Mouse (Mus musculus): Measurements from ENCODE around the gene Slc25a18. TPM values are rescaled to one million over a fixed set of nuclear protein-coding genes. Genes with fewer than 3 reads are reported as not detected.

The Slc25a18 gene
- polyA plus RNA-seq, 1 experiment from 2014 or later = 2.0 TPM

GRCm38 (mm10) chr6:120788904-120789303 is 15.5 kb downstream of the Slc25a18 start:
- Histone ChIP-seq H3K4me2 (ENCODE audit: low read length) (no peak overlapping the region), H3K27me3 (replicated peaks; ENCODE audit: control insufficient read depth, insufficient read depth, low read length) (no peaks in the 10 kb centered on the region), H3K4me3 (ENCODE audit: low read depth, low read length) (no peak overlapping the region), H3K36me3 (ENCODE audit: control insufficient read depth, insufficient read depth, low read length) (peaks cover 27% of the 10 kb centered on the region), H3K9ac (ENCODE audit: low read length) (no peak overlapping the region), H3K9me3 (replicated peaks; ENCODE audit: control insufficient read depth, low read length) (no peaks in the 10 kb centered on the region), H3K27ac (ENCODE audit: low read depth, low read length) (no peak overlapping the region), H3K4me1 (ENCODE audit: control insufficient read depth, insufficient read depth, low read length) (peaks cover 2% of the 10 kb centered on the region; the same call in 1 of the 2 replicates)
- peak; percentile 37 for DNase-seq (ENCODE audit: low spot score)
- no peak for ATAC-seq

- no peak overlapping the region for H3K27ac ChIP-seq (ENCODE audit: low read depth, low read length)
- ATAC-seq (0 out of 2 replicates have a peak, but pooled peaks have one; percentile 16), DNase-seq (ENCODE audit: low spot score) (no peak)
- no peaks in the 10 kb centered on the region for H3K27me3 ChIP-seq (replicated peaks; ENCODE audit: control insufficient read depth, insufficient read depth, low read length)
- H3K9ac ChIP-seq (ENCODE audit: low read length) = no peak overlapping the region
- 92% methylated on average over 10 of the region's 11 CpGs for WGBS
- peaks cover 39% of the 10 kb centered on the region for H3K36me3 ChIP-seq (ENCODE audit: control insufficient read depth, insufficient read depth, low read length)
- H3K4me3 ChIP-seq (ENCODE audit: low read depth, low read length) = no peak overlapping the region
- H3K4me1 ChIP-seq (ENCODE audit: control insufficient read depth, insufficient read depth, low read length) = no peaks in the 10 kb centered on the region
- no peak overlapping the region for H3K4me2 ChIP-seq (ENCODE audit: low read length)
- H3K9me3 ChIP-seq (replicated peaks; ENCODE audit: control insufficient read depth, low read length) = no peaks in the 10 kb centered on the region
These were observed 16.8 kb downstream of the Slc25a18 start for GRCm38 (mm10) chr6:120790153-120790552.

GRCm38 (mm10) chr6:120790717-120791116 is 17.3 kb downstream of the Slc25a18 start:
- no peaks in the 10 kb centered on the region for H3K4me1 ChIP-seq (ENCODE audit: control insufficient read depth, insufficient read depth, low read length)
- H3K36me3 ChIP-seq (ENCODE audit: control insufficient read depth, insufficient read depth, low read length) = peaks cover 45% of the 10 kb centered on the region
- H3K9ac ChIP-seq (ENCODE audit: low read length) = no peak overlapping the region
- 77% methylated on average over 5 of the region's 5 CpGs for WGBS
- H3K9me3 ChIP-seq (replicated peaks; ENCODE audit: control insufficient read depth, low read length) = no peaks in the 10 kb centered on the region
- H3K27ac ChIP-seq (ENCODE audit: low read depth, low read length) = no peak overlapping the region
- H3K4me3 ChIP-seq (ENCODE audit: low read depth, low read length) = no peak overlapping the region
- DNase-seq (ENCODE audit: low spot score) = no peak
- H3K27me3 ChIP-seq (replicated peaks; ENCODE audit: control insufficient read depth, insufficient read depth, low read length) = no peaks in the 10 kb centered on the region
- ATAC-seq = no peak
- H3K4me2 ChIP-seq (ENCODE audit: low read length) = no peak overlapping the region

GRCm38 (mm10) chr6:120792947-120793346 is 19.6 kb downstream of the Slc25a18 start:
- H3K9me3 ChIP-seq (replicated peaks; ENCODE audit: control insufficient read depth, low read length) = no peaks in the 10 kb centered on the region
- H3K27ac ChIP-seq (ENCODE audit: low read depth, low read length) = no peak overlapping the region
- H3K27me3 ChIP-seq (replicated peaks; ENCODE audit: control insufficient read depth, insufficient read depth, low read length) = no peaks in the 10 kb centered on the region
- H3K4me1 ChIP-seq (ENCODE audit: control insufficient read depth, insufficient read depth, low read length) = no peaks in the 10 kb centered on the region
- ATAC-seq (no peak), DNase-seq (ENCODE audit: low spot score) (peak; percentile 35)
- peaks cover 67% of the 10 kb centered on the region for H3K36me3 ChIP-seq (ENCODE audit: control insufficient read depth, insufficient read depth, low read length)
- no peak overlapping the region for H3K4me2 ChIP-seq (ENCODE audit: low read length)
- no peak overlapping the region for H3K4me3 ChIP-seq (ENCODE audit: low read depth, low read length)
- H3K9ac ChIP-seq (ENCODE audit: low read length) = no peak overlapping the region
- WGBS = 85% methylated on average over 8 of the region's 8 CpGs

GRCm38 (mm10) chr6:120795422-120796086 is 22.2 kb downstream of the Slc25a18 start:
- DNase-seq (ENCODE audit: low spot score) (no peak), ATAC-seq (no peak)
- H3K4me2 ChIP-seq (ENCODE audit: low read length) = no peak overlapping the region
- H3K4me1 ChIP-seq (ENCODE audit: control insufficient read depth, insufficient read depth, low read length) = no peaks in the 10 kb centered on the region
- no peak overlapping the region for H3K4me3 ChIP-seq (ENCODE audit: low read depth, low read length)
- peaks cover 90% of the 10 kb centered on the region for H3K36me3 ChIP-seq (ENCODE audit: control insufficient read depth, insufficient read depth, low read length)
- 92% methylated on average over 5 of the region's 5 CpGs for WGBS
- no peak overlapping the region for H3K9ac ChIP-seq (ENCODE audit: low read length)
- no peaks in the 10 kb centered on the region for H3K9me3 ChIP-seq (replicated peaks; ENCODE audit: control insufficient read depth, low read length)
- H3K27ac ChIP-seq (ENCODE audit: low read depth, low read length) = no peak overlapping the region
- no peaks in the 10 kb centered on the region for H3K27me3 ChIP-seq (replicated peaks; ENCODE audit: control insufficient read depth, insufficient read depth, low read length)

GRCm38 (mm10) chr6:120796111-120796510 is 22.7 kb downstream of the Slc25a18 start:
- H3K4me2 ChIP-seq (ENCODE audit: low read length) = no peak overlapping the region
- no peaks in the 10 kb centered on the region for H3K27me3 ChIP-seq (replicated peaks; ENCODE audit: control insufficient read depth, insufficient read depth, low read length)
- 85% methylated on average over 2 of the region's 2 CpGs for WGBS
- H3K4me1 ChIP-seq (ENCODE audit: control insufficient read depth, insufficient read depth, low read length) = no peaks in the 10 kb centered on the region
- no peaks in the 10 kb centered on the region for H3K9me3 ChIP-seq (replicated peaks; ENCODE audit: control insufficient read depth, low read length)
- H3K9ac ChIP-seq (ENCODE audit: low read length) = no peak overlapping the region
- no peak overlapping the region for H3K27ac ChIP-seq (ENCODE audit: low read depth, low read length)
- H3K36me3 ChIP-seq (ENCODE audit: control insufficient read depth, insufficient read depth, low read length) = peaks cover 95% of the 10 kb centered on the region
- no peak for ATAC-seq
- H3K4me3 ChIP-seq (ENCODE audit: low read depth, low read length) = no peak overlapping the region
- DNase-seq (ENCODE audit: low spot score) = no peak

- Histone ChIP-seq H3K4me3 (ENCODE audit: low read depth, low read length) (no peak overlapping the region), H3K4me1 (ENCODE audit: control insufficient read depth, insufficient read depth, low read length) (no peaks in the 10 kb centered on the region), H3K4me2 (ENCODE audit: low read length) (no peak overlapping the region), H3K9ac (ENCODE audit: low read length) (no peak overlapping the region), H3K9me3 (replicated peaks; ENCODE audit: control insufficient read depth, low read length) (no peaks in the 10 kb centered on the region), H3K36me3 (ENCODE audit: control insufficient read depth, insufficient read depth, low read length) (peaks cover 99% of the 10 kb centered on the region), H3K27me3 (replicated peaks; ENCODE audit: control insufficient read depth, insufficient read depth, low read length) (no peaks in the 10 kb centered on the region), H3K27ac (ENCODE audit: low read depth, low read length) (no peak overlapping the region)
- WGBS = 88% methylated on average over 7 of the region's 7 CpGs
- ATAC-seq = no peak
- DNase-seq (ENCODE audit: low spot score) = no peak
These were observed 24.6 kb downstream of the Slc25a18 start for GRCm38 (mm10) chr6:120798019-120798418.

- no peak overlapping the region for H3K27ac ChIP-seq (ENCODE audit: low read depth, low read length)
- 91% methylated on average over 4 of the region's 4 CpGs for WGBS
- no peak overlapping the region for H3K4me2 ChIP-seq (ENCODE audit: low read length)
- no peak overlapping the region for H3K9ac ChIP-seq (ENCODE audit: low read length)
- H3K27me3 ChIP-seq (replicated peaks; ENCODE audit: control insufficient read depth, insufficient read depth, low read length) = no peaks in the 10 kb centered on the region
- no peak for DNase-seq (ENCODE audit: low spot score)
- no peaks in the 10 kb centered on the region for H3K9me3 ChIP-seq (replicated peaks; ENCODE audit: control insufficient read depth, low read length)
- H3K36me3 ChIP-seq (ENCODE audit: control insufficient read depth, insufficient read depth, low read length) = peaks cover 99% of the 10 kb centered on the region
- H3K4me1 ChIP-seq (ENCODE audit: control insufficient read depth, insufficient read depth, low read length) = no peaks in the 10 kb centered on the region
- no peak overlapping the region for H3K4me3 ChIP-seq (ENCODE audit: low read depth, low read length)
- ATAC-seq = no peak
These were observed 25.5 kb downstream of the Slc25a18 start for GRCm38 (mm10) chr6:120798905-120799304.

GRCm38 (mm10) chr6:120799581-120800041 is 26.2 kb downstream of the Slc25a18 start:
- no peak overlapping the region for H3K9ac ChIP-seq (ENCODE audit: low read length)
- no peak overlapping the region for H3K27ac ChIP-seq (ENCODE audit: low read depth, low read length)
- no peak overlapping the region for H3K4me3 ChIP-seq (ENCODE audit: low read depth, low read length)
- whole genome bisulfite sequencing = 95% methylated on average over 4 of the region's 4 CpGs
- DNase-seq (ENCODE audit: low spot score) (no peak), ATAC-seq (no peak)
- no peaks in the 10 kb centered on the region for H3K4me1 ChIP-seq (ENCODE audit: control insufficient read depth, insufficient read depth, low read length)
- peaks cover 99% of the 10 kb centered on the region for H3K36me3 ChIP-seq (ENCODE audit: control insufficient read depth, insufficient read depth, low read length)
- H3K4me2 ChIP-seq (ENCODE audit: low read length) = no peak overlapping the region
- no peaks in the 10 kb centered on the region for H3K27me3 ChIP-seq (replicated peaks; ENCODE audit: control insufficient read depth, insufficient read depth, low read length)
- H3K9me3 ChIP-seq (replicated peaks; ENCODE audit: control insufficient read depth, low read length) = no peaks in the 10 kb centered on the region
